Mouse (Mus musculus) myocyte (in vitro differentiated cells): ENCODE measurements around the gene Cth. TPM values are rescaled to one million over a fixed set of nuclear protein-coding genes. Genes with fewer than 3 reads are reported as not detected.

Experiments used
- H3K27me3 ChIP-seq: one replicate; pipeline ENCODE4 v1.6.1; 2011; ENCODE audit not compliant: control insufficient read depth, insufficient read depth, insufficient read length
- H3K36me3 ChIP-seq: one replicate; pipeline ENCODE4 v1.6.1; 2011; ENCODE audit not compliant: control insufficient read depth, insufficient read depth
- H3K4me2 ChIP-seq: one replicate; pipeline ENCODE4 v1.6.1; 2011; ENCODE audit warnings: low read depth, control low read depth
- H3K4me3 ChIP-seq: one replicate; pipeline ENCODE4 v1.5.1; 2011; ENCODE audit warnings: mild to moderate bottlenecking, control low read depth, moderate library complexity
- H3K79me2 ChIP-seq: one replicate; pipeline ENCODE4 v1.6.1; 2011; ENCODE audit not compliant: control insufficient read depth, insufficient read depth
- H3ac ChIP-seq: one replicate; pipeline ENCODE4 v1.6.1; 2011; ENCODE audit not compliant: control insufficient read depth, insufficient read length
- CEBPB ChIP-seq: IDR thresholded peaks from 2 replicates; pipeline ENCODE4 v1.6.1; 2011; ENCODE audit warnings: mild to moderate bottlenecking, moderate library complexity; ENCODE audit not compliant: poor library complexity, insufficient read depth, severe bottlenecking
- E2F4 ChIP-seq: IDR thresholded peaks from one replicate; pipeline ENCODE4 v1.6.1; 2011; ENCODE audit warnings: mild to moderate bottlenecking, control low read depth, moderate library complexity; ENCODE audit not compliant: insufficient read depth
- MAX ChIP-seq: IDR thresholded peaks from one replicate; pipeline ENCODE4 v1.6.1; 2011; ENCODE audit warnings: low read depth, mild to moderate bottlenecking, control low read depth
- MYOD1 ChIP-seq, 3 experiments: IDR thresholded peaks; one replicate each; pipeline ENCODE4 v1.6.1; 2011; ENCODE audit warnings: control low read depth in 2 of 3, low read depth in 2 of 3, mild to moderate bottlenecking in 2 of 3, moderate library complexity in 1 of 3; ENCODE audit not compliant: insufficient read length in 2 of 3, control insufficient read depth in 1 of 3
- MYOG ChIP-seq, 3 experiments: IDR thresholded peaks; one replicate each; pipeline ENCODE4 v1.6.1; 2011; ENCODE audit warnings: control low read depth in 2 of 3, low read depth in 2 of 3, mild to moderate bottlenecking in 2 of 3; ENCODE audit not compliant: insufficient read length in 2 of 3, control insufficient read depth in 1 of 3, insufficient read depth in 1 of 3
- POLR2A ChIP-seq: IDR thresholded peaks from one replicate; pipeline ENCODE4 v1.6.1; 2011; ENCODE audit warnings: low read depth, mild to moderate bottlenecking, control low read depth, moderate library complexity; ENCODE audit not compliant: insufficient read length
- POLR2AphosphoS2 ChIP-seq: IDR thresholded peaks from one replicate; pipeline ENCODE4 v1.6.1; 2011; ENCODE audit warnings: low read depth, control low read depth; ENCODE audit not compliant: insufficient read length
- REST ChIP-seq: IDR thresholded peaks from one replicate; pipeline ENCODE4 v1.6.1; 2011; ENCODE audit warnings: mild to moderate bottlenecking, control low read depth, moderate library complexity; ENCODE audit not compliant: insufficient read depth, insufficient read length
- SRF ChIP-seq: IDR thresholded peaks from one replicate; pipeline ENCODE4 v1.6.1; 2011; ENCODE audit warnings: low read depth; ENCODE audit not compliant: control insufficient read depth, insufficient read length
- TCF12 ChIP-seq: IDR thresholded peaks from one replicate; pipeline ENCODE4 v1.6.1; 2011; ENCODE audit warnings: mild to moderate bottlenecking, control low read depth; ENCODE audit not compliant: poor library complexity, insufficient read depth, severe bottlenecking
- TCF3 ChIP-seq: IDR thresholded peaks from one replicate; pipeline ENCODE4 v1.6.1; 2011; ENCODE audit warnings: low read depth, control low read depth; ENCODE audit not compliant: insufficient read length
- USF1 ChIP-seq: IDR thresholded peaks from one replicate; pipeline ENCODE4 v1.6.1; 2011; ENCODE audit warnings: low read depth, mild to moderate bottlenecking, control low read depth, moderate library complexity
- polyA plus RNA-seq: library from polyadenylated mRNA; unstranded; fragments of >200 nt; fragmentation: generic; extraction: Trizol; gene quantifications from one replicate; pipeline ENCODE4 v1.2.1, GENCODE M21; 2012; ENCODE audit warnings: missing spikeins

Gene Cth
- 66.6 TPM for polyA plus RNA-seq

- Histone ChIP-seq H3ac (peak within 1 kb of the TSS; percentile 22), H3K4me3 (peak within 1 kb of the TSS; percentile 97), H3K79me2 (peaks cover 22% of the 10 kb centered on the region), H3K4me2 (peak within 1 kb of the TSS; percentile 84), H3K27me3 (no peaks in the 10 kb centered on the region), H3K36me3 (peaks cover 16% of the 10 kb centered on the region)
- no peak for TF ChIP-seq REST
- no peak for TF ChIP-seq SRF
- no peak for TF ChIP-seq MAX
- no peak for TF ChIP-seq CEBPB
- TF ChIP-seq TCF3, result no peak
- TF ChIP-seq USF1, result no peak
- TF ChIP-seq POLR2AphosphoS2, result peak; percentile 99
- TF ChIP-seq E2F4, result no peak
- peak in 2 of 3 experiments; percentile 57 to 76 for TF ChIP-seq MYOG (IDR thresholded peaks at IDR 0.05; ENCODE audit: control insufficient read depth in 1 of 3, insufficient read depth in 1 of 3, insufficient read length in 2 of 3, low read depth in 2 of 3)
- TF ChIP-seq MYOD1 (IDR thresholded peaks at IDR 0.05; ENCODE audit: control insufficient read depth in 1 of 3, insufficient read length in 2 of 3, low read depth in 2 of 3), result peak in 1 of 3 experiments; percentile 50
- peak; percentile 96 for TF ChIP-seq POLR2A
- no peak for TF ChIP-seq TCF12
Observed at GRCm38 (mm10) chr3:157924692-157925328, at the start of gene Cth. Gene Cth (minus strand): TSS chr3:157925077.

- H3K27me3 ChIP-seq, result no peaks in the 10 kb centered on the region
- no peak overlapping the region for H3ac ChIP-seq
- no peak for TF ChIP-seq REST
- no peak for TF ChIP-seq TCF12
- TF ChIP-seq TCF3, result no peak
- no peak for TF ChIP-seq MAX
- TF ChIP-seq POLR2AphosphoS2, result no peak
- no peak for TF ChIP-seq POLR2A
- no peak for TF ChIP-seq MYOG (IDR thresholded peaks at IDR 0.05; ENCODE audit: control insufficient read depth in 1 of 3, insufficient read depth in 1 of 3, insufficient read length in 2 of 3, low read depth in 2 of 3)
- no peak for TF ChIP-seq E2F4
- TF ChIP-seq CEBPB, result no peak
- no peak for TF ChIP-seq MYOD1 (IDR thresholded peaks at IDR 0.05; ENCODE audit: control insufficient read depth in 1 of 3, insufficient read length in 2 of 3, low read depth in 2 of 3)
- no peak for TF ChIP-seq SRF
- TF ChIP-seq USF1, result no peak
- no peak overlapping the region for H3K4me2 ChIP-seq
- peaks cover 20% of the 10 kb centered on the region for H3K79me2 ChIP-seq
- no peak overlapping the region for H3K4me3 ChIP-seq
- peaks cover 5% of the 10 kb centered on the region for H3K36me3 ChIP-seq
Observed at GRCm38 (mm10) chr3:157973236-157973635, 48.4 kb upstream of the Cth start.

- H3ac ChIP-seq, result no peak overlapping the region
- H3K36me3 ChIP-seq, result peaks cover 5% of the 10 kb centered on the region
- peaks cover 20% of the 10 kb centered on the region for H3K79me2 ChIP-seq
- no peak overlapping the region for H3K4me3 ChIP-seq
- no peak overlapping the region for H3K4me2 ChIP-seq
- H3K27me3 ChIP-seq, result no peaks in the 10 kb centered on the region
- TF ChIP-seq SRF (no peak), TCF12 (no peak), POLR2AphosphoS2 (no peak), USF1 (no peak), TCF3 (no peak), E2F4 (no peak), REST (no peak), MYOD1 (IDR thresholded peaks at IDR 0.05; ENCODE audit: control insufficient read depth in 1 of 3, insufficient read length in 2 of 3, low read depth in 2 of 3) (no peak), MYOG (IDR thresholded peaks at IDR 0.05; ENCODE audit: control insufficient read depth in 1 of 3, insufficient read depth in 1 of 3, insufficient read length in 2 of 3, low read depth in 2 of 3) (no peak), CEBPB (no peak), POLR2A (no peak), MAX (no peak)
Observed at GRCm38 (mm10) chr3:157971151-157971550, 46.3 kb upstream of the Cth start.

GRCm38 (mm10) chr3:157957320-157957719 lies 32.4 kb upstream of the Cth start:
- H3K27me3 ChIP-seq, result no peaks in the 10 kb centered on the region

GRCm38 (mm10) chr3:157956201-157956600 lies 31.3 kb upstream of the Cth start:
- Histone ChIP-seq H3K79me2 (peaks cover 99% of the 10 kb centered on the region), H3K27me3 (no peaks in the 10 kb centered on the region), H3ac (no peak overlapping the region), H3K4me2 (no peak overlapping the region), H3K36me3 (no peaks in the 10 kb centered on the region), H3K4me3 (no peak overlapping the region)
- TF ChIP-seq TCF12, result no peak
- no peak for TF ChIP-seq MYOG (IDR thresholded peaks at IDR 0.05; ENCODE audit: control insufficient read depth in 1 of 3, insufficient read depth in 1 of 3, insufficient read length in 2 of 3, low read depth in 2 of 3)
- TF ChIP-seq TCF3, result no peak
- no peak for TF ChIP-seq POLR2A

More at GRCm38 (mm10) chr3:157957320-157957719, 32.4 kb upstream of the Cth start:
- no peak overlapping the region for H3ac ChIP-seq
- no peak overlapping the region for H3K4me2 ChIP-seq
- H3K4me3 ChIP-seq, result no peak overlapping the region
- TF ChIP-seq TCF3, result no peak
- H3K36me3 ChIP-seq, result peaks cover under 1% of the 10 kb centered on the region
- H3K79me2 ChIP-seq, result peaks cover 95% of the 10 kb centered on the region
